In the genomic region with DNA sequence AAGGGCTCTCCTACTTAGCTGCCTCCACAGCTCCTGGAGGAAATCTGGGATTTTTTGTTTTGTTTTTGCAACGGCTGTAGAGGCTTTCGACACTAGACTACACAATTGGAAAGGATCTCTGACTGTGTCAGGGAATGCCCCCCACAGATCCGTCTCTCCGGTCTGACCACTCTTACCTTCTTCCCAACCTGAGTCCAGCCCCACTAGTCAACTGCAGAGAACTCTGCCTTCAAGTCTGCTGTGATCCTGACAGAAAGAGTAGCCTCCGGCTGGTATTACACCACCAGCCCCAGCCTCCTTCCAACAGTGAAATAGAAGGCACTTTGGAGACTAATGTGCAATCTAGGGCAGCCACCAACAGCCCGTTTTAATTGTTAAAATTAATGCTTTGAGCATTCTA, we compare ENCODE assay signal across 7 mouse cellular contexts. TPM values are rescaled to one million over a fixed set of nuclear protein-coding genes. Genes with fewer than 3 reads are reported as not detected.
DNase-seq lines count a peak whose midpoint lies in the region; ATAC-seq and TF ChIP-seq lines count a peak whose summit lies in the region.

No protein-coding gene starts in this region.

- H3K27me3 ChIP-seq in lung, embryonic 15.5 days: no peaks in the 10 kb centered on the region
- no peaks in the 10 kb centered on the region for H3K27me3 ChIP-seq in forebrain, embryonic 16.5 days (replicated peaks; ENCODE audit: control insufficient read depth, insufficient read depth, low read length)
- no peaks in the 10 kb centered on the region for H3K27me3 ChIP-seq in liver, embryonic 11.5 days (replicated peaks; ENCODE audit: control insufficient read depth, insufficient read depth, low read length)
- H3K27me3 ChIP-seq in stomach, postnatal 0 days (ENCODE audit: control insufficient read depth, insufficient read depth, low read length): no peaks in the 10 kb centered on the region

- TF ChIP-seq EP300 in stomach, postnatal 0 days (optimal IDR thresholded peaks at IDR 0.05): no peak

- H3K36me3 ChIP-seq in lung, embryonic 15.5 days: no peaks in the 10 kb centered on the region
- H3K36me3 ChIP-seq in forebrain, embryonic 16.5 days (ENCODE audit: control insufficient read depth, insufficient read depth): no peaks in the 10 kb centered on the region
- H3K36me3 ChIP-seq in liver, embryonic 11.5 days (ENCODE audit: control insufficient read depth, insufficient read depth, low read length): no peaks in the 10 kb centered on the region
- no peaks in the 10 kb centered on the region for H3K36me3 ChIP-seq in stomach, postnatal 0 days (ENCODE audit: control insufficient read depth, insufficient read depth, low read length)

- no peaks in the 10 kb centered on the region for H3K9me3 ChIP-seq in lung, embryonic 15.5 days
- no peaks in the 10 kb centered on the region for H3K9me3 ChIP-seq in forebrain, embryonic 16.5 days (ENCODE audit: control insufficient read depth, low read length)
- H3K9me3 ChIP-seq in liver, embryonic 11.5 days (ENCODE audit: control insufficient read depth, low read length): no peaks in the 10 kb centered on the region
- H3K9me3 ChIP-seq in stomach, postnatal 0 days (ENCODE audit: control insufficient read depth, low read length): no peaks in the 10 kb centered on the region

- H3K4me1 ChIP-seq in lung, embryonic 15.5 days: peaks cover 55% of the 10 kb centered on the region
- H3K4me1 ChIP-seq in forebrain, embryonic 16.5 days (replicated peaks; ENCODE audit: control insufficient read depth, insufficient read depth, low read length): peaks cover 25% of the 10 kb centered on the region
- H3K4me1 ChIP-seq in liver, embryonic 11.5 days (replicated peaks; ENCODE audit: control insufficient read depth, insufficient read depth, low read length): peaks cover 35% of the 10 kb centered on the region
- peaks cover 5% of the 10 kb centered on the region for H3K4me1 ChIP-seq in stomach, postnatal 0 days (replicated peaks; ENCODE audit: control insufficient read depth, insufficient read depth)

- no peak for TF ChIP-seq CTCF in stomach, postnatal 0 days (IDR thresholded peaks at IDR 0.05; ENCODE audit: low read depth)

- peak overlapping the region; percentile 80 for H3K4me2 ChIP-seq in lung, embryonic 15.5 days
- H3K4me2 ChIP-seq in forebrain, embryonic 16.5 days (ENCODE audit: low read length): peak overlapping the region; percentile 94
- peak overlapping the region; percentile 97 for H3K4me2 ChIP-seq in liver, embryonic 11.5 days
- H3K4me2 ChIP-seq in stomach, postnatal 0 days (replicated peaks; ENCODE audit: low read depth): peak overlapping the region; percentile 88

- peak overlapping the region; percentile 72 for H3K4me3 ChIP-seq in lung, embryonic 15.5 days
- H3K4me3 ChIP-seq in forebrain, embryonic 16.5 days (replicated peaks; ENCODE audit: low read length): peak overlapping the region; percentile 82
- H3K4me3 ChIP-seq in liver, embryonic 11.5 days (ENCODE audit: low read depth, low read length): peak overlapping the region; percentile 78
- H3K4me3 ChIP-seq in stomach, postnatal 0 days (ENCODE audit: low read depth, low read length): peak overlapping the region; percentile 69

- H3K27ac ChIP-seq in lung, embryonic 15.5 days: peak overlapping the region; percentile 84; the same call in 1 of the 2 replicates
- no peak overlapping the region for H3K27ac ChIP-seq in forebrain, embryonic 16.5 days (ENCODE audit: low read length)
- H3K27ac ChIP-seq in liver, embryonic 11.5 days (ENCODE audit: low read depth, low read length): no peak overlapping the region
- H3K27ac ChIP-seq in stomach, postnatal 0 days (replicated peaks): no peak overlapping the region

- H3K9ac ChIP-seq in lung, embryonic 15.5 days: peak overlapping the region; percentile 77
- H3K9ac ChIP-seq in forebrain, embryonic 16.5 days (replicated peaks; ENCODE audit: low read depth, low read length): 0 out of 2 replicates have a peak overlapping the region, but pooled peaks have one; percentile 13
- H3K9ac ChIP-seq in liver, embryonic 11.5 days (ENCODE audit: low read depth, low read length): peak overlapping the region; percentile 84; the same call in 1 of the 2 replicates
- no peak overlapping the region; the same call in 1 of the 2 replicates for H3K9ac ChIP-seq in stomach, postnatal 0 days (ENCODE audit: low read length)

- no peak for DNase-seq in lung, postnatal 14 days
- DNase-seq in liver, embryonic 11.5 days (ENCODE audit: low spot score): no peak
- no peak for DNase-seq in stomach, postnatal 0 days (ENCODE audit: low spot score)
- no peak for DNase-seq in left cerebral cortex, adult 8-10 months (ENCODE audit: low spot score in 2 of 2)
- no peak for DNase-seq in cerebellum, postnatal 10 days

- 7% methylated on average over 6 of the region's 6 CpGs for WGBS in lung, embryonic 15.5 days
- whole genome bisulfite sequencing in forebrain, embryonic 16.5 days: 8% methylated on average over 6 of the region's 6 CpGs
- 40% methylated on average over 6 of the region's 6 CpGs for WGBS in liver, embryonic 11.5 days
- WGBS in stomach, postnatal 0 days: 29% methylated on average over 6 of the region's 6 CpGs

- ATAC-seq in lung, embryonic 15.5 days (ENCODE audit: borderline replicate concordance, extremely low read depth, low FRiP score, low TSS enrichment): no peak
- ATAC-seq in forebrain, embryonic 16.5 days: no peak
- no peak for ATAC-seq in liver, embryonic 11.5 days (replicated peaks; ENCODE audit: low FRiP score)
- ATAC-seq in stomach, postnatal 0 days (ENCODE audit: low FRiP score, low TSS enrichment): no peak

RNA-seq across cellular contexts. Expression of a gene that starts 1.5 kb away (rescaled TPM):
- polyA plus RNA-seq in lung, embryonic 15.5 days (2015; fragmentation: Nextera tagmentation; extraction: Ambion mirVana): 6.8 and 7.1 TPM in 2 replicates
- 2.1 and 2.2 TPM in 2 replicates for polyA plus RNA-seq in forebrain, embryonic 16.5 days (2015; fragmentation: Nextera tagmentation; extraction: Ambion mirVana)
- 2.9 and 3.6 TPM in 2 replicates for polyA plus RNA-seq in liver, embryonic 11.5 days (2014; fragmentation: Nextera tagmentation; extraction: Ambion mirVana)
- 3.7 and 4.3 TPM in 2 replicates for polyA plus RNA-seq in stomach, postnatal 0 days (2015; fragmentation: Nextera tagmentation; extraction: Ambion mirVana)
- total RNA-seq in left cerebral cortex, adult 8-10 months (2022): 10 to 100 TPM; 29.9 to 33.2 (median 31.8) TPM
